Mouse (Mus musculus) hindbrain, embryonic 10.5 days (tissue): ENCODE data around the gene Riok1. TPM values are rescaled to one million over a fixed set of nuclear protein-coding genes. Genes with fewer than 3 reads are reported as not detected.

ENCODE experiments used
- DNase-seq: peaks from one replicate; pipeline ENCODE4 v3.0.0-alpha.2; 2017; ENCODE audit warnings: low spot score
- H3K27ac ChIP-seq: fragments of 300-500 bp; sonication (generic); 2 replicates; pipeline ENCODE4 v1.5.1; 2016; ENCODE audit warnings: mild to moderate bottlenecking, moderate library complexity
- H3K27me3 ChIP-seq: fragments of 300-500 bp; sonication (generic); 2 replicates; pipeline ENCODE4 v1.6.1; 2016; ENCODE audit warnings: mild to moderate bottlenecking; ENCODE audit not compliant: poor library complexity, insufficient read depth, severe bottlenecking
- H3K36me3 ChIP-seq: fragments of 300-500 bp; sonication (generic); 2 replicates; pipeline ENCODE4 v1.6.1; 2016; ENCODE audit warnings: mild to moderate bottlenecking, moderate library complexity
- H3K4me1 ChIP-seq: fragments of 300-500 bp; sonication (generic); replicated peaks from 2 replicates; pipeline ENCODE4 v1.6.1; 2016; ENCODE audit warnings: mild to moderate bottlenecking
- H3K4me3 ChIP-seq: fragments of 300-500 bp; sonication (generic); 2 replicates; pipeline ENCODE4 v1.5.1; 2016; ENCODE audit warnings: mild to moderate bottlenecking, moderate library complexity
- H3K9me3 ChIP-seq: fragments of 300-500 bp; sonication (generic); 2 replicates; pipeline ENCODE4 v1.6.1; 2016; ENCODE audit warnings: mild to moderate bottlenecking, moderate library complexity
- WGBS: fragments of 180-500 bp; shearing (Covaris S2); methylation state at CpG from one replicate; pipeline ENCODE4 v1.1.7; 2016; 5-methylcytosine and 5-hydroxymethylcytosine counted together
- polyA plus RNA-seq: library from polyadenylated mRNA; unstranded; fragments of >200 nt; fragmentation: Nextera tagmentation; extraction: Ambion mirVana; gene quantifications from 2 replicates; pipeline ENCODE4 v1.2.1, GENCODE M21; 2016

The Riok1 gene
- polyA plus RNA-seq: 46.7 and 50.7 TPM in 2 replicates

DNA sequence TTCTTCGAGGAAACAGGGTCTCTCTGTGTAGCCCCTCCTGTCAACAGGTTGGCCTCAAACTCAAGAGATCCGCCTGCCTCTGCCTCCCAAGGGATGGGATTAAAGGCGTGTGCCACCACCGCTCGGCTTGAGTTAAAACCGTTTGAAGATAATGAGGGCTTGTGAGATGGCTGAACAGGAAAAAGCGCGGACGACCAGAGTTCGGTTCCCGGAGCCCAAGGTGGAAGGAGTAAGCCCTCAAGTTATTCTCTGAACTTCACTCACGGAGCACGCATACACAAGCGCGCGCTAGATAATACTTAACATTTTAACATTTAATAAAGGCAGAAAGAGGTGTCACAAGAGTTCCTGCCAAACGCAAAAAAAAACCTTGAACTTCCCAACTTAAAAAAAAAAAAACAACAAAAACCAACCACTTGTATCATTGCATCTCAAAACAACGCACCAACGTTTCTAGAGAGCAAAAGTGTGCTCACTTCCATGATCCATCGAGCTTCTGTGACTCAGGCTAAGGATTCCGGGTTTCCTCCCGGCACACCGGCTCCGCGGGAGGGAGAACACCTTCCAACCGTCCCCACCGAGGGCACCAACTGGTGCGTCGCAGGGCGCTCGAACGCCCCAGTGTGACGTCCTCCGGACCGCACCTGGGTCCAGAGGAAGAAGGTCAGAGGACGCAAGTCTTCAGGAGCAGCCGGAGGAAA lies at the start of gene Riok1:
Gene Riok1, plus strand, starts transcription at position 653 of the 701 bp plus-strand sequence.
- WGBS: 13% methylated on average over 37 of the region's 37 CpGs
- H3K27me3 ChIP-seq: no peaks in the 10 kb centered on the region
- H3K4me3 ChIP-seq: peak within 1 kb of the TSS; percentile 95
- H3K36me3 ChIP-seq: peaks cover 22% of the 10 kb centered on the region
- peak; percentile 6 for DNase-seq
- peak within 1 kb of the TSS; percentile 89 for H3K27ac ChIP-seq
- H3K4me1 ChIP-seq: peaks cover 20% of the 10 kb centered on the region
- H3K9me3 ChIP-seq: no peaks in the 10 kb centered on the region

DNA sequence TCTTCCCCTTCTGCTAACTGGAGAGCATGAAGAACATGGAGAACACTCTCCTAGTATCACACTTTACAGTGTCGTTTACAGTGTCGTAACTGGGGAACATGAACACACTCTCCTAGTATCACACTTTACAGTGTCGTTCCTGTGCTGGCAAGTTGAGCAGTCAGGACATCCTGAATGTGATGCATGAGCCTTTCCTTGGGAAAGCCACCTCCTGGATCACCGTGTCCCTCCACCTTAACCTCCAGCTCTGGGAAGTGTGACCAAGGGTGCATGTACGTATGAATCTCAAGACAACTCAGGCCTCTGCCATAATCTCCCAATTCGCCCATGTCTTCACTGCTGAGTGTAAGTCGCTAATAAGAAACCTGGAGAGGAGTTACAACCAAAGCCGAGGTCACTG lies 47.1 kb upstream of the Riok1 start:
- Histone ChIP-seq H3K4me1 (peaks cover 14% of the 10 kb centered on the region), H3K4me3 (no peak overlapping the region), H3K27ac (no peak overlapping the region), H3K9me3 (no peaks in the 10 kb centered on the region), H3K36me3 (peaks cover 72% of the 10 kb centered on the region), H3K27me3 (no peaks in the 10 kb centered on the region)
- no peak for DNase-seq
- WGBS: 91% methylated on average over 8 of the region's 8 CpGs

DNA sequence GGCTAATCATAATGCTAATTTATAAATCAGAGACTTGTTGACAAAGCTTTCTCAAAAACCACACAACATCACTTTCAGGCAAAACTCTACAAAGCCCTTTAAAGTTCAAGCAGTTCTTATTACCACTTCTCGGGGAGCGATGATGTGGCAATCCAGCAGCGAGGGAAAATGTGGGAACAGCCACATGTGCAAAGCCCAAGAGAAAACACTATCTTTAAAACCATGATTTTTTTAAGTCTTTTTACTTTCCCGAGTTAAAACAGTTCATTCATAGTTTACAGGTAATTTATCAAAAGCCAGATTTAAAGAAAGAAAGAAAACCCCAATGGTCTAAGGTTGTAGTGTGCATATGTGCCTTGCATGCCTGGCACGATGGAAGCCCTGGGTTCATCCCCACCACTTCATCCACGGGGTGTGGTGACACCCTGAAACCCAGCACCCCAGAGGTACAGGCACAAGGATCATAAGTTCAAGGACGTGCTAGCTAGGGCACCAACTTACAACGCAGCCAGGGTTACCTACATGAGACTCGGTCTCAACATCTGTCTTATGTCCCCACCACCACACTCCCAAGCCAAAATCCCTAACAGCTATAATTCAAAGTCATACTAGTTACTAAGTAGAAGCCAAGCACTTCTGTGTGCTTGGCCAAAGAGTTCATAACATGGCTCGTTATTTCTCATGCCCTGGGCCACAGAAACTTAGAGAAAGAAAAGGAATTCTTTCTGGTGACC lies 44.0 kb upstream of the Riok1 start:
- WGBS: 22% methylated on average over 10 of the region's 10 CpGs

DNA sequence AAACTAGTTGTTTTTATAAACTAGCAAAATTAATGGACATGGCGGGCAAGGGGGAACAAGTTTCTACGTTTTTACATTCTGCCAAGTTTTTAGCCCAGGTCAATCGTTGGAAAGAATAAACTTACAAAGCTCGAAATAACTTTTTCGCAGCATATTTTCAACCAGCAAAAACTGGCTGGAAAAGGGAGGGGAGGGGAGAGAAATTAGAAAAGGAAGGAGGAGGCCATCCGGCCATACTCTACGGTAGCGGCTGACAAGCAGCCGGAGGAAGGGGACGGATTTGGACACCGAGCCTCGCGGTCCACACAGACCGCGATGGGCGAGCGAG lies 43.5 kb upstream of the Riok1 start:
- H3K36me3 ChIP-seq: peaks cover 36% of the 10 kb centered on the region
- DNase-seq: no peak
- peak overlapping the region; percentile 98 for H3K27ac ChIP-seq
- H3K9me3 ChIP-seq: no peaks in the 10 kb centered on the region
- peak overlapping the region; percentile 94 for H3K4me3 ChIP-seq
- WGBS: under 1% methylated on average over 17 of the region's 17 CpGs
- 0 out of 2 replicates have a peak, but pooled peaks cover 2% of the 10 kb centered on the region for H3K27me3 ChIP-seq
- peaks cover 14% of the 10 kb centered on the region for H3K4me1 ChIP-seq

More for the DNA sequence above, 44.0 kb upstream of the Riok1 start:
- DNase-seq: no peak
- Histone ChIP-seq H3K36me3 (peaks cover 41% of the 10 kb centered on the region), H3K9me3 (no peaks in the 10 kb centered on the region), H3K27me3 (0 out of 2 replicates have a peak, but pooled peaks cover 2% of the 10 kb centered on the region), H3K4me1 (peaks cover 14% of the 10 kb centered on the region), H3K4me3 (peak overlapping the region; percentile 94), H3K27ac (peak overlapping the region; percentile 98)

DNA sequence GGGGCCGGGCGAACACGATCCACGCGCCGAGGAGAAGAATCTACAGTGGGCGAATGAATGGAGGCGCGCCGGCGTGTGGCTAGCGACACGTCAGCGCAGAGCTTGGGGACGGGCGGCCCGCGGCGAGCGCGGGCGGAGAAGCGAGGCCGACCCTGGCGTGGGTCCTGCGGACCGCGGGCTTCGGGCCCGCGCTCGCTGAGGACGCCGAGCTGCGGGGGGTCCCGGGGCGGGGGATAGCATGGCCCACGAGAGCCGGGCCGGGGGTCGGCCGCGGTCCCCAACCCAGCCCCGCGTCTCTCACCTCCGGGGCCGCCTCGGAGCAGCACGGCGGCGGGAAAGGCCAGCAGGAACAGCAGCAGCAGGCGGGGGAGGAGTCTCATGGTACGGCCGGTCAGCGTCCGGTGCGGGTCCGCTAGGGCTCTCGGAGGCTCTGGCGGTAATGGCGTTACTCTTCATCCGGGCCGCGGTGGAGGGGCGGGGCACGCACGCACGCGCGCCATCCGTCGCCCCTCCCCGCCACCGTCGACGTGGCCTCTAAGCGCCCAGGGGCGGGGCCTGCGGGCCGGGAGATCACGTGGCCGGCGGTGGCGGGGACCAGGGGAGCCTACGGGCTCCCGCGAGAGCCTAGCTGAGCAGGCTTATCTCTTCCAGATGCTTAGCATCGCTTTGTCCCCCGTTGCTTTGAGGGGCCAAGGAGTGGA lies 42.9 kb upstream of the Riok1 start, which contains the start of gene Ssr1:
Gene Ssr1, minus strand, starts transcription at position 514 of the 701 bp plus-strand sequence.
- Histone ChIP-seq H3K9me3 (no peaks in the 10 kb centered on the region), H3K36me3 (peaks cover 31% of the 10 kb centered on the region), H3K27me3 (0 out of 2 replicates have a peak, but pooled peaks cover 2% of the 10 kb centered on the region), H3K4me3 (peak within 1 kb of the TSS; percentile 94), H3K4me1 (peaks cover 14% of the 10 kb centered on the region), H3K27ac (peak within 1 kb of the TSS; percentile 98)
- peak; percentile 94 for DNase-seq
- WGBS: under 1% methylated on average over 88 of the region's 89 CpGs

DNA sequence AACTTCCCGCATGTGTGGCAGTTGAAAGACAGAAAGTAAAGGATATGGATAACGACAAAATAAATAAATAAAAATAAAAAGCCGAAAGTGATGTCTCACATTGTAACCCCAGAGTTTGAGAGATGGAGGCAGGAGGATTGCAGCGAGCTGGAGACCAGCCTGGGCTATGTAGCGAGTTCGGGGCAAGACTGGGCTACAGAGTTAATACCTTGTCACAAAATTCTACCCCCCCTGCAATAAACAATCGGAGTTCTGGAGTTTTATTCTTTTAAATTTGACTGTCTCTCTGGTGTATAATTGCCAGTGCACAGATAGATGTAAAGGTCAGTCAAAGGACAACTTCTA lies 42.4 kb upstream of the Riok1 start:
- no peaks in the 10 kb centered on the region for H3K9me3 ChIP-seq
- 0 out of 2 replicates have a peak, but pooled peaks cover 6% of the 10 kb centered on the region for H3K27me3 ChIP-seq
- no peak for DNase-seq
- peak overlapping the region; percentile 98 for H3K27ac ChIP-seq
- H3K4me1 ChIP-seq: peaks cover 14% of the 10 kb centered on the region
- H3K36me3 ChIP-seq: peaks cover 26% of the 10 kb centered on the region
- 23% methylated on average over 7 of the region's 7 CpGs for WGBS
- peak overlapping the region; percentile 94 for H3K4me3 ChIP-seq

DNA sequence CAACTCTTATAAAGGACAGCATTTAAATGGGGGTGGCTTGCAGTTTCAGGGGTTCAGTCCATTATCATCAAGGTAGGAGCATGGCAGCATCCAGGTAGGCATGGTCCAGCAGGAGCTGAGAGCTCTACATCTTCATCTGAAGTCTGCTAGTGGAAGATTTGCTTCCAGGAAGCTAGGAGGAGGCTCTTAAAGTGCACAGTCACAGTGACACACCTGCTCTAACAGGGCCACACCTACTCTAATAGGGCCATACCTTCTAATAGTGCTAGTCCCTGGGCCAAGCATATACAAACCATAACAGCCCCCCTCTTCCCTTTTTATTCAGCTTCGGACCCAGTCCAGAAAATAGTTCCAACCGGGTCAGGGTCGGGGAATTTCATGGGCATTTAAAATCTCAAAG lies 37.1 kb upstream of the Riok1 start:
- WGBS: 79% methylated on average over 3 of the region's 3 CpGs
- Histone ChIP-seq H3K4me1 (no peaks in the 10 kb centered on the region), H3K4me3 (no peak overlapping the region), H3K36me3 (no peaks in the 10 kb centered on the region), H3K27me3 (peaks cover 6% of the 10 kb centered on the region; the same call in 1 of the 2 replicates), H3K27ac (no peak overlapping the region), H3K9me3 (no peaks in the 10 kb centered on the region)
- DNase-seq: no peak

DNA sequence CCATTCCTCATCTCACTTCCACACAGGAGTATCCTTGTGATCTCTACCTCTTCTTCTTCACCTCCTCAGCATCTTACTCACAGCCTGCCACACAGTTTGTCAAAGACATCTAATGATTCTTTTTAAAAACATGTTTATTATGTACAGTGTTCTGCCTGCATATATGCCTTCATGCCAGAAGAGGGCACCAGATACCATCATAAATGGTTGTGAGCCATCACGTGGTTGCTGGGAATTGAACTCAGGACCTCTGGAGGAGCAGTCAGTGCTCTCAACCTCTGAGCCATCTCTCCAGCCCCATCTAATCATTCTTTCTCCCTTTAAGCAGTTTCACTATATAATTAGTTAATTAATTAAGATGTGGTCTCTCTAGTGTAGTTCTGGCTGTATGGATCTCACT lies 34.3 kb upstream of the Riok1 start:
- no peak overlapping the region for H3K4me3 ChIP-seq
- no peak for DNase-seq
- no peaks in the 10 kb centered on the region for H3K9me3 ChIP-seq
- H3K36me3 ChIP-seq: no peaks in the 10 kb centered on the region
- whole genome bisulfite sequencing: 47% methylated on average over 1 of the region's 1 CpGs
- H3K27me3 ChIP-seq: peaks cover 4% of the 10 kb centered on the region; the same call in 1 of the 2 replicates
- no peak overlapping the region for H3K27ac ChIP-seq
- H3K4me1 ChIP-seq: no peaks in the 10 kb centered on the region

DNA sequence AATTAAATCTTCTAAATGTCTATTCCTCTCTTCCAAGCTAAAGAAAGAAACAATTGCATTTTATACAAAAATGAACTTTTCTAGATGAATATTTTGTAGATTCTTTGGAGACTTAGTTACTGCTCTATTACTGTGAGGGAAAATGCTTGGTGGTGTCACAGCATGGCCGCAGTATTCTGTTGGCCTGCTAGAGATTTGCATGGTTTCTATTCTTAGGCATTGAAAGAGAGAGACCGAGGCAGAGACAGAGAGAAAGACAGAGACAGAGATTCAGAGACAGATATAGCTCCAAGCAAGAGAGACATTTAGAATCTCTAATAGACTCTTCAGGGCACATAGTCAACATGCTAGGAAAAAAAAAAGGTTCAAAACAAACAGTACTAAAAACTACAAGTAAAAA lies 28.8 kb upstream of the Riok1 start:
- 92% methylated on average over 2 of the region's 2 CpGs for WGBS
- Histone ChIP-seq H3K36me3 (no peaks in the 10 kb centered on the region), H3K27me3 (no peaks in the 10 kb centered on the region), H3K4me3 (no peak overlapping the region), H3K9me3 (no peaks in the 10 kb centered on the region), H3K4me1 (no peaks in the 10 kb centered on the region), H3K27ac (no peak overlapping the region)
- DNase-seq: no peak

DNA sequence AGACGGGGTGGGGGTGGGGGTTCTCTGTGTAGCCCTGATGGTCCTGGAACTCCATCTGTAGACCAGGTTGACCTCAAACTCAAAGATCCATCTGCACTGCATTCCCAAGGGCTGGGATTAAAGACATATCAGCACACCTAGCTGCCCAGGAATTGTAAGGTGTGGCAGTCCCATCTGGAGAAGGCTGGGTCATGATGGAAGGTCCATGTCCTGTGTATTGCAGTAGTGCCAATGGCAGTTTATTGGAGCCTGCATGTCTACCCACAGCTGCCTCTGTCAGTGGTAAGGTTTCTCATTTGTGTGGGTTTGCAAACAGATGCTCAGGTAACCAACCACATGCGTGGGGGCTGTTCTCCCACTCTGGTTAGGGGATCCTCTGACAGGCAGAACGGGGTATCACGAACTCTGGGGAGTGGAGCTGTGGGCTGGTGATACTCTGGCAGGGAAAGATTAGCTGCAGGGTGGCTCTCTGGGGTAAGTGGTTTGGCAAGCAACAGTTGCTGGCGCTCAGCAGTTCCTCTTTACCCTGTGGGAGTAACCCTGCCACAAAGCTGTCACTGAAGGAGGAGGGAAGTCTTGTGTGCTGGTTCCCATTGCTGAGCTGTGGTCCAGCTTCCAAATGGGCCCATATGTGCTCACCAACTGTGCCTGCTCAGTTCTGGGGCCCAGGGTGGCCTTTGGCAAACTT lies 26.9 kb upstream of the Riok1 start:
- no peak overlapping the region for H3K4me3 ChIP-seq
- no peaks in the 10 kb centered on the region for H3K36me3 ChIP-seq
- WGBS: 92% methylated on average over 5 of the region's 5 CpGs
- H3K9me3 ChIP-seq: no peaks in the 10 kb centered on the region
- H3K27me3 ChIP-seq: no peaks in the 10 kb centered on the region
- DNase-seq: no peak
- no peaks in the 10 kb centered on the region for H3K4me1 ChIP-seq
- no peak overlapping the region for H3K27ac ChIP-seq

DNA sequence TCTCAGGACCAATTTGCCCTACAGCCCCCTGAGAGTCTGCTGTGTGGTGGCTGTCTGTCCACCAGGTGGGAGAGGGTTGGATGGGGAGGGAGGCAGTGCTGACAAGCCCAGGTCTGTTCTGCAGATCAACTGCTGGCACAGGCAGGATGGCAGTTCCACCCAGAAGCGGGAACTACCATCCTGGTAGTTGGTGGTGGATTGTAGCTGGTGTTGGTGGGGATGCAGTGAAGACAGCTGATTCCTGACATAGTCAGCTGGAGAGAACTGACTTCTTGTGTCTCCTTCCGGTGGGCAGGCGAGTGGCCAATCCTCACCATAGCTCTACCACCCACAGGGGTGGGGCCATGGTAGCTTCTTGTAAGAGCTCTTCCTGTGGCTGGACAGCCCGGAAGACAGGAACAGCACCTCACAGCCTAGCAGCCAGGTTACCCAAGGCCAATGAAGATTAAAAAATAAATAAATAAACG lies 26.3 kb upstream of the Riok1 start:
- Histone ChIP-seq H3K4me1 (no peaks in the 10 kb centered on the region), H3K9me3 (no peaks in the 10 kb centered on the region), H3K4me3 (no peak overlapping the region), H3K27me3 (no peaks in the 10 kb centered on the region), H3K36me3 (no peaks in the 10 kb centered on the region), H3K27ac (no peak overlapping the region)
- DNase-seq: no peak
- 85% methylated on average over 5 of the region's 5 CpGs for WGBS

DNA sequence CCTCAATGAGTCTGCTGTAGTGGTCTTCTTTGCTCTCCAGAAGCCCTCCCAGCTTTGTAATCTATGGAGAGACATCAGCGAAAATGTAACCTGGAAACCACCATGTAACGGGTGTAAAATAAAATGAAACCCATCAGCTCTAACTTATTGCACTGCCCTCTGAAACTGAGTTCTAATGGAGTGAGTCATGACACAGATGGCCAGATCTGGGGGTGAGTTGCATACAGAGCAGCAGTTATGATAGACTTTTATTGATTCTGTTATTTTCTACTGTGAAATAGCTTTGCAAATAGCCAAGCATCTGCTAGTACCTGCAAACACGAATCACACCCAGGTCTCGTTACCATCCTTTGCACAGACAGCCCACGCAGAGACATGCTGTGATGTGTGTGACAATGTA lies 24.4 kb upstream of the Riok1 start:
- H3K27me3 ChIP-seq: no peaks in the 10 kb centered on the region
- DNase-seq: no peak
- WGBS: 86% methylated on average over 5 of the region's 5 CpGs
- no peaks in the 10 kb centered on the region for H3K36me3 ChIP-seq
- H3K4me1 ChIP-seq: no peaks in the 10 kb centered on the region
- no peaks in the 10 kb centered on the region for H3K9me3 ChIP-seq
- no peak overlapping the region for H3K27ac ChIP-seq
- H3K4me3 ChIP-seq: no peak overlapping the region
